Mouse (Mus musculus): ENCODE results near the gene Hist1h4j.
A peak's percentile ranks its signal among the peaks of the same experiment; 100 is the strongest.

The Hist1h4j gene

GRCm38 (mm10) chr13:21734906-21735767 lies at the start of gene Hist1h4j:
TSS of gene Hist1h4j (plus strand) at chr13:21735064.
- peak; percentile 92 for DNase-seq (ENCODE audit: low read depth, low spot score)

- DNase-seq (ENCODE audit: low read depth, low spot score), result no peak
Observed at GRCm38 (mm10) chr13:21697811-21698210, 37.1 kb upstream of the Hist1h4j start, which contains the start of gene Olfr1359. TSS of gene Olfr1359 (plus strand) at chr13:21698111.

- DNase-seq (ENCODE audit: low read depth, low spot score), result no peak
Observed at GRCm38 (mm10) chr13:21706669-21707068, 28.2 kb upstream of the Hist1h4j start.

- DNase-seq (ENCODE audit: low read depth, low spot score), result peak; percentile 87
Observed at GRCm38 (mm10) chr13:21710031-21710711, 24.7 kb upstream of the Hist1h4j start.

GRCm38 (mm10) chr13:21710821-21711525 lies 23.9 kb upstream of the Hist1h4j start:
- DNase-seq (ENCODE audit: low read depth, low spot score), result peak; percentile 60

GRCm38 (mm10) chr13:21711698-21712097 lies 23.2 kb upstream of the Hist1h4j start:
- no peak for DNase-seq (ENCODE audit: low read depth, low spot score)

- peak; percentile 79 for DNase-seq (ENCODE audit: low read depth, low spot score)
Observed at GRCm38 (mm10) chr13:21714725-21715124, 20.1 kb upstream of the Hist1h4j start.

GRCm38 (mm10) chr13:21715131-21715863 lies 19.6 kb upstream of the Hist1h4j start:
- DNase-seq (ENCODE audit: low read depth, low spot score), result peak; percentile 82

GRCm38 (mm10) chr13:21715864-21716539 lies 18.9 kb upstream of the Hist1h4j start, which contains the start of the genes Hist1h2bl and Hist1h2ai:
TSS of gene Hist1h2bl (minus strand) at chr13:21716143.
TSS of gene Hist1h2ai (plus strand) at chr13:21716422.
- peak; percentile 98 for DNase-seq (ENCODE audit: low read depth, low spot score)

GRCm38 (mm10) chr13:21716540-21717391 lies 18.1 kb upstream of the Hist1h4j start:
- peak; percentile 83 for DNase-seq (ENCODE audit: low read depth, low spot score)

- peak; percentile 95 for DNase-seq (ENCODE audit: low read depth, low spot score)
Observed at GRCm38 (mm10) chr13:21717397-21718357, 17.2 kb upstream of the Hist1h4j start, which contains the start of gene Hist1h3h. TSS of gene Hist1h3h (plus strand) at chr13:21717659.

GRCm38 (mm10) chr13:21718381-21719080 lies 16.3 kb upstream of the Hist1h4j start:
- peak; percentile 72 for DNase-seq (ENCODE audit: low read depth, low spot score)

- peak; percentile 74 for DNase-seq (ENCODE audit: low read depth, low spot score)
Observed at GRCm38 (mm10) chr13:21721107-21721756, 13.6 kb upstream of the Hist1h4j start.

GRCm38 (mm10) chr13:21721757-21722372 lies 13.0 kb upstream of the Hist1h4j start, which contains the start of gene Hist1h2bm:
TSS of gene Hist1h2bm (plus strand) at chr13:21722044.
- DNase-seq (ENCODE audit: low read depth, low spot score), result peak; percentile 96

- peak; percentile 64 for DNase-seq (ENCODE audit: low read depth, low spot score)
Observed at GRCm38 (mm10) chr13:21722373-21722925, 12.4 kb upstream of the Hist1h4j start.
